Mouse (Mus musculus) cortical plate, adult 2 months (tissue): ENCODE measurements around the gene Dnm1. TPM values are rescaled to one million over a fixed set of nuclear protein-coding genes. Genes with fewer than 3 reads are reported as not detected.
A peak's percentile ranks its signal among the peaks of the same experiment; 100 is the strongest.

Experiments used
- H3K27ac ChIP-seq: fragments of 200-500 bp; 2 replicates; pipeline ENCODE4 v1.5.1; 2012; ENCODE audit warnings: low read length, control low read depth, inconsistent platforms; ENCODE audit not compliant: insufficient read depth
- H3K4me1 ChIP-seq: fragments of 200-500 bp; 2 replicates; pipeline ENCODE4 v1.6.1; 2011; ENCODE audit warnings: low read length; ENCODE audit not compliant: control insufficient read depth, insufficient read depth
- H3K4me3 ChIP-seq: fragments of 200-500 bp; 2 replicates; pipeline ENCODE4 v1.5.1; 2011; ENCODE audit warnings: mild to moderate bottlenecking, low read length, control low read depth; ENCODE audit not compliant: insufficient read depth
- CTCF ChIP-seq: fragments of 200-500 bp; IDR thresholded peaks from 2 replicates; pipeline ENCODE4 v1.5.1; 2011; ENCODE audit warnings: mild to moderate bottlenecking, control low read depth, low read length; ENCODE audit not compliant: insufficient read depth; ENCODE audit errors: extremely low read depth
- POLR2A ChIP-seq: fragments of 200-500 bp; IDR thresholded peaks from 2 replicates; pipeline ENCODE4 v1.6.1; 2011; ENCODE audit warnings: mild to moderate bottlenecking, low read length, control low read depth; ENCODE audit not compliant: insufficient read depth; ENCODE audit errors: extremely low read depth
- polyA plus RNA-seq: library from polyadenylated mRNA; depleted of rRNA; stranded (reverse); fragments of >200 nt; gene quantifications from 2 replicates; pipeline ENCODE4 v1.2.3, GENCODE M21; 2012

Dnm1 gene
- polyA plus RNA-seq, 1 experiment, result 1,325 TPM

DNA sequence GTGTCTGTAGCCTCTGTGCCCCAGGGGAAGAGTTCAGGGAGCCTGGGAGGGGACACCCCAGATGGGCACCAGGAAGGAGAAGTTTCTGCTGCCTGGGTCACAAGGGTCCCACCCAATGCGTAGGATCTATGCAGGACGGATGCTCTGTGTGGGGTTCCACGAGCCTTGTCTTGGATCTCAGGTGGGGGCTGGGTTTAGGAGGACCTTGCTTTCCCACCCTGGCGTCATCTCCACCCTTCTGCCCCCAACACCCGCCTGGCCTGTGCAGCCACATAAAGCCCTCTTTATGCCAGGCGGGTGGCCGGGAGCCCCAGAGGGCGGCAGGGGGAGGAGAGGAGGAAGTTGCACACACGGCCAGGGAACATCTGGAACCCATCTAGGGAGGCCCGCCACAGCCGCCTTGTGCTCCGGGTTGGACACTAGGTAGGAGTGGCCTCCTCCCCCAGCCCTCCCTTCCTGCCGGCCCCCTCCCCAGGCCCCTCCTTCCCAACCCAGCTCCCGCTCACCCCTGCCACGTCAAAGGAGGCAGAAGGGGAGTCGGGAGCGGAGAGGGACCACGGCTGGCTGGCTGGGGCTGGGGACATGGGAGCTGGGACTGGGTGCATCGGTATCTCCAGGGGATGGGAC is 35.2 kb downstream of the Dnm1 start:
- no peak overlapping the region for H3K4me3 ChIP-seq
- H3K4me1 ChIP-seq, result peaks cover 9% of the 10 kb centered on the region
- peak overlapping the region; percentile 43 for H3K27ac ChIP-seq
- TF ChIP-seq POLR2A, result no peak

DNA sequence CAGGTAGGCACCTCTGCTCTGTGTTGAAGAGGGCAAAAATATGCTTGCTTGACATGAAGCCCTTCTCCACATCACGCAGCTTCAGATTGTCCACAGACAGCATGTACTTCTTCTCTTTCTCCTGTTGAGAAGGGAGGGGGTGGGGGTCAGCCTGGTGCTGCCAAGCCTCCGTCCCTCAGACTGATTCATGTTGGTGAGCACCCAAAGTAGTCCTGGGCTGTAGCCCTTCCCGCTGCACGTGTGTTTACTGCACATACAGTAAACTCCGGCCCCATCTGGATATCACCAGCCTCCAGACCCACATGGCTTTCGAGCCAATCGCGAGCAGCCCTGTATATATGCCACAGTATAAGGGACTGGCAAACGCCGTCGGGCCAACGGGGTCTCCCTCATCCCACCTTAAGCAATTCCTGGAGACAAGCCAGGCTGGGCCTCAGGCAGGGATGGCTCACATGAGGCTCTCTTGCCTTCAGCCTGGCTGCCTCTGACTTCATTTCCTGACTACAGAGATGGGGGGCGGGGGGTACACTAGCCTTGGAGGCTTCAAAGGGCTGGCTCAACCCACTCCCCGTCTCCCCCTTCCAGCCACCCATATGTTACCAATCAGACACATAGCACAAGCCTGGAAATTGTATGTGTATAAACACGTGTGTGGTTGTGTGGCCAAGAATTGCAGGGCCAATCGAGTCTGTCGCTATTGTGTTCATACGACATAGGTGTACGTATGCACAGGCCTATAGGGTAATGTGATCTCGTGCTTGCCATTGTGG is 36.1 kb downstream of the Dnm1 start:
- no peak for TF ChIP-seq CTCF
- no peak for TF ChIP-seq POLR2A
- H3K27ac ChIP-seq, result peak overlapping the region; percentile 43

DNA sequence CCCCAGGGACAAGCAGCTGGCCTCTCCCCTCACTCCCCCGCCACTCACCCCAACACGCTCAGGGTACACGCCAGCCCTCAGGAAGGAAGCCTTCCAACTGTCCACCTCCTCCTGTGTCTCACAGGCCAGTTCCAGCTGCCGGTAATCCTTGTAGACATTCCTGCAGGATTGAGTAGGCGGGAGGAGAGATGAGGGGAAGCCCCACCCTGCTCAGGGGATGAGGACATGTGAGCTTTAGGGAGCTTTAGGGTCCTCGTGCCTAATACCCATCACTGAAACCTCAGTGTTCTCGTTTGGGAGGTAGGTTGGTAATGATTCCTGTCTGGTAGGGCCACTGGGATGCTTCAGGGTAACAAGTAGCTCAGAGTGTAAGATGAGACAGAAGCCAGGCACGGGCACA is 37.4 kb downstream of the Dnm1 start:
- H3K4me3 ChIP-seq, result no peak overlapping the region
- no peak for TF ChIP-seq CTCF
- no peak for TF ChIP-seq POLR2A
- peak overlapping the region; percentile 1; the same call in 1 of the 2 replicates for H3K27ac ChIP-seq
- peaks cover 8% of the 10 kb centered on the region for H3K4me1 ChIP-seq

More for the DNA sequence above, 36.1 kb downstream of the Dnm1 start:
- no peak overlapping the region for H3K4me3 ChIP-seq
- H3K4me1 ChIP-seq, result peaks cover 7% of the 10 kb centered on the region

DNA sequence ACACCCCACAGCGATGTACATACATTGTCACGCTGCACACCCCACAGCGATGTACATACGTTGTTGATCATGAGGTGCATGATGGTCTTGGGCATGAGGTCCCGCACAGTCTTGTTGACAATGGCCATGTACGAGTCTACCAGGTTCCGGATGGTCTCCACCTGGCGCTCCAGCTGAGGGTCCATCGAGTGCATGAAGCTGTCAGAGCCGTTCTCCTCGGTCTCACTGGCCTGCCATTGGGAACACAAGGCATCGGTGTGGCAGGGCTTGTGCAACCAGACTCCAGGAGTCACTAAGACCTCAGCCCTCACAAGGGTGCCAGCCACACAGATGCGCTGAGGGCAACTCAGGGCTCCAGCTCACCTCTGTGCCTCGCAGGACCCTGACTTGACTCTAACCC is 38.3 kb downstream of the Dnm1 start:
- Histone ChIP-seq H3K4me1 (peaks cover 6% of the 10 kb centered on the region), H3K27ac (no peak overlapping the region), H3K4me3 (no peak overlapping the region)
- TF ChIP-seq POLR2A (no peak), CTCF (no peak)

DNA sequence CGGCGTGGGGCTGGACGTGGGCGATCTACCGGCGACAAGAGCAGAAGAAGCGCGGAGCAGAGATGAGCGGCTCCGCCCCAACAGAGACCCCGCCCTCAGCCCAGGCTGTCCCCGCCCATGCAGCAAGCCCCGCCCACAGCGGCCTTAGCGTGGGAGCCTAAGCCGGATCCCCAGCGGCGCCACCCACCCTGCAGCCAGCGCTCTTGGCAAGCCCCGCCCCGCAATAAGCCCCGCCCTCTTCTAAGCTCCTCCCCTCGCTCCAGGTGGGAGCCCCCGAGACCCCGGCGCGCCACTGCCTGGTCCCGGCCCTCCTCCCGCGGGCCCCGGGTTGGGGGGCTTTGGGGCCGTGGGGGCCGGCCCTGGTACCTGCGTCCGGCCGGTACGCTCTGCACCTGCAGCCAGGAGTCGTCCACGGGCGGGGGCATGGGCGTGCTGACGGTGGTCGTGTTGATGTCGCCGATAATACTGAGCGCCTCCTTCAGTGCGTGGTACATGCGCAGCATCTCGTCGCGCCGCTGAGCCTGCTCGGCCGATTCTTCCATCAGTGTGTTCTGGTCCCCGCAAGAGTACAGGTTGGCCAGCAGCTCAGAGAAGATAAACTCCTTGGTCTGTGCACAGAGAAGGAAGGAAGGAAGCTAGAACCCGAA is 40.7 kb downstream of the Dnm1 start:
- TF ChIP-seq POLR2A (no peak), CTCF (no peak)
- H3K4me1 ChIP-seq, result peaks cover 3% of the 10 kb centered on the region
- 0 out of 2 replicates have a peak overlapping the region, but pooled peaks have one; percentile 14 for H3K27ac ChIP-seq
- no peak overlapping the region for H3K4me3 ChIP-seq

DNA sequence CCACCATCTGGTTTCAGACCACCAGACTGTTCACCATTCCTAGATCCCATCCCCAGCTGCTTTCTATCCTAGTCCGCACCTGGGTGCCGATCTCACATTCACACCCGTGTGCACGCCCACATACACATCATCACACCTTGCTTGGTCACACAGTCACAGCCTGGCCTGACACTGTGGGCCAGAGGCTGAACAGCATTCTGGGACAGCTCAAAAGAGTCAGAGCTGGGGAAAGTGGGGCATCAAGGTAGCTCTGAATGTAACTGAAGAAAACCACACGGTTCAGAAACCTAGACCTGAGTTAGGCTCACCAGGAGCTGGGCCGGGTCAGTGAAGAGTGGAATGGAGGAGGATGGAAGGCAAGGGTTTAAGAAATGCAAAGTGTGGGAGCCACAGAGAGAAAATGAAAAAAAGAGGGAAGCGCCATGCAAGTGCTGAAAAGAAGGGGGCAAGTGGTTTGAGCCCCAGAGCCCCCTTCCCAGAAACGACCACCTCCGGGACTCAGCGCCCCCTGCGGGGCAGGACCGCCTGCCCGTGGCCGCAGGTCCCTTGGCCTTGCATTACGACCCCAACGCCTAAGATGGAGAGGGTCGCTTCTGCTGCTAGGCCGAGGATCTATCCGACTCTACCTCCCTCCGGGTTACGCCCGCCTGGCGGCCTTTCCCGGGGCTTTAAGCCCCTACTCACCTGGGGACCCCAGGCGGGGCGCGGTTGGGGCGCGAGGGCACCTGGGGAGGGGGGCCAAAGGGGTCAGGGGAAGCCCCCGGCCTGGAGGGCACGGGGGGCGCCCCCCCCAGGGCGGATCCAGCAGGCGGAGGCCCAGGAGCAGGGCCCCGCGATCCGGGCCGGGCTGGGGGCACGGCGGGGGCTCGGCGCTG is 41.5 kb downstream of the Dnm1 start:
- H3K4me1 ChIP-seq, result peaks cover 2% of the 10 kb centered on the region; the same call in 1 of the 2 replicates
- H3K27ac ChIP-seq, result peak overlapping the region; percentile 0; the same call in 1 of the 2 replicates
- no peak overlapping the region for H3K4me3 ChIP-seq
- no peak for TF ChIP-seq POLR2A
- TF ChIP-seq CTCF, result no peak

DNA sequence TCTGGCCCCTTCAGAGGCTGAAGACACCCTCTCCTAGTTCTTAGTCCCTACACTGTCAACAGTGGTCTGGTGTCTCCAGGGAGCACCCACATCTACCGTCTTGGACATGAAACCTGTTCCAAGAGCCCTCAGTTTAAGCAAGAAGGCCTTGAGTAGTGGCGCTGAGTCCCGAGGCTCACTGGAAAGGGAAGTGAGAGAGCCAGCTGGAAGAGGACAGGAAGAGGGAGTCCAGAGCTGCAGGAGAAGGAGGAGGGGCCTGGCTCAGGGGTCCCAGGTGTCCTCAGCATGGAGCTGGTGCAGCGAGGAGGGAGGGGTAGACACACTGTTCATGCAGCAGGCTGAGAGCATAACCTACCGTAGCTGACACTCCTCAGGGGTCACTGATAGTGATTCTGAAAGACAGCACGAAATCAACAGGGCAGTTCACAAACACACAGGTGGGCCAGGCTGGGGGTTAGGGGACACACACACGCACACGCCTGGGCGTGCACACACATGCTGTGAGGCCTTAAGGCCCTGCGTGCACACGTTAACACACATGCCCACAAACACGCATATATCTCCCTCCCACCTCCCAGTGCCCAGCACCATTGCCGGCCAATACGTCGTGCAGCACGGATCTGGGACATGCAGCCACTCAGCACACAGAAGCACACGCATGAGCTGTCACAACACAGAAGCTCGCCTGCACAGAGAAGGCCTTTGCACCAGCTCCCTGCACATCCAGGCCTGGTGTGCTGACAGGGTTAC is 42.9 kb downstream of the Dnm1 start:
- Histone ChIP-seq H3K4me1 (peaks cover 2% of the 10 kb centered on the region; the same call in 1 of the 2 replicates), H3K27ac (no peak overlapping the region), H3K4me3 (no peak overlapping the region)
- TF ChIP-seq CTCF, result no peak
- TF ChIP-seq POLR2A, result no peak

DNA sequence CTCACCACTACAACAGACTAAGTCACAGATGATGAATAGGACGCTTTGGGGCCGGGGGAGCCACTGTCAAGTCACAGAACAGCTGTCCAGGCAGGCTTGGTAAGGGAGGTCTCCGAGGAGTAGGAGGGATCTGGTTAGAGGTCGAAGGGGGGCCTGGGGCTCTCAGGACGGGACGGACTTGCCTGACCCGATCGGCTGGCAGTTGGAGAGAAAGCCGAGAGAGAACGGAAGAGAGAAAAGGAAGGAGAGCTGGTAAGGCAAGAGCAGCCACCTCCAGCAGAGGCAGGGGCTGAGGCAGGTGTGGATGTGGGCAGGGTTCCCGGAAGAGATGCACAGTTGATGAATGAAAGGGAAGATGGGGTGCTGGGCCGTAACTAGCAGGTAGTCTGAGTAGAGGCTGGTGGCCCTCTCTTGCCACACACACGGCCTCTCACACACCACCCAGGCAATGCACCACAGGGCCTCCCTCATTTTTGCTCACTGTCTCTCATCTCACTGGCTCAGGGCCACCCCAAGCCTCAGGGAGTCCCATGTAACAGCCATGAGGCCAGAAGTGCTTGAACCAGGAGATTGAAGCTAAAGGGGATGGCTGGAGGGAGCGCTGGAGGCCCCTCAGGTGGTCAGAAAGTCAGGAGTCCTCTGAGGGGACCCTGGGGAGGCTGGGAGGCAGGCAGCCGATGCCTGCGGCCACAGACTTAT is 44.1 kb downstream of the Dnm1 start:
- no peak overlapping the region for H3K4me3 ChIP-seq
- no peak overlapping the region for H3K27ac ChIP-seq
- no peak for TF ChIP-seq CTCF
- TF ChIP-seq POLR2A, result peak; percentile 41; the same call in 1 of the 2 replicates
- H3K4me1 ChIP-seq, result peaks cover 2% of the 10 kb centered on the region; the same call in 1 of the 2 replicates
